Mouse (Mus musculus) olfactory bulb, adult 2 months (tissue): Measurements from ENCODE around the gene Rin1. TPM values are rescaled to one million over a fixed set of nuclear protein-coding genes. Genes with fewer than 3 reads are reported as not detected.

Experiments used
- H3K27ac ChIP-seq: fragments of 200-500 bp; 2 replicates; pipeline ENCODE4 v1.5.1; 2012; ENCODE audit warnings: low read depth, low read length; ENCODE audit not compliant: insufficient read depth
- H3K4me1 ChIP-seq: fragments of 200-500 bp; 2 replicates; pipeline ENCODE4 v1.6.1; 2012; ENCODE audit warnings: low read length; ENCODE audit not compliant: control insufficient read depth, insufficient read depth
- H3K4me3 ChIP-seq: fragments of 200-500 bp; 2 replicates; pipeline ENCODE4 v1.5.1; 2012; ENCODE audit warnings: mild to moderate bottlenecking, low read depth, low read length, moderate library complexity; ENCODE audit not compliant: insufficient read depth
- CTCF ChIP-seq: fragments of 200-500 bp; IDR thresholded peaks from 2 replicates; pipeline ENCODE4 v1.5.1; 2012; ENCODE audit warnings: low read depth, mild to moderate bottlenecking, low read length, moderate library complexity; ENCODE audit not compliant: insufficient read depth
- POLR2A ChIP-seq: fragments of 200-500 bp; IDR thresholded peaks from 2 replicates; pipeline ENCODE4 v1.6.1; 2012; ENCODE audit warnings: mild to moderate bottlenecking, low read depth, low read length, moderate library complexity; ENCODE audit not compliant: insufficient read depth
- WGBS: fragments of 180-500 bp; shearing (Covaris S2); methylation state at CpG from one replicate; pipeline ENCODE4 v1.1.7; 2018; 5-methylcytosine and 5-hydroxymethylcytosine counted together
- polyA plus RNA-seq: library from polyadenylated mRNA; stranded (reverse); fragments of >200 nt; gene quantifications from 2 replicates; pipeline ENCODE4 v1.2.4, GENCODE M21; 2012; ENCODE audit warnings: low replicate concordance; ENCODE audit not compliant: missing spikeins, insufficient read depth, insufficient read length

Rin1 gene
- polyA plus RNA-seq, 1 experiment: not detected

- 2% methylated on average over 40 of the region's 40 CpGs for WGBS
- peak overlapping the region; percentile 49 for H3K4me3 ChIP-seq
Measured at GRCm38 (mm10) chr19:5071545-5072369, 21.5 kb downstream of the Rin1 start.

GRCm38 (mm10) chr19:5072389-5073019, 22.2 kb downstream of the Rin1 start:
- Histone ChIP-seq H3K4me1 (peaks cover 32% of the 10 kb centered on the region), H3K27ac (no peak overlapping the region), H3K4me3 (peak overlapping the region; percentile 49)
- TF ChIP-seq CTCF (no peak), POLR2A (no peak)
- WGBS: 4% methylated on average over 20 of the region's 20 CpGs

More at GRCm38 (mm10) chr19:5071545-5072369, 21.5 kb downstream of the Rin1 start:
- H3K4me1 ChIP-seq: peaks cover 39% of the 10 kb centered on the region
- H3K27ac ChIP-seq: peak overlapping the region; percentile 16; the same call in 1 of the 2 replicates
- TF ChIP-seq CTCF (no peak), POLR2A (peak; percentile 38; the same call in 1 of the 2 replicates)

- Histone ChIP-seq H3K27ac (no peak overlapping the region), H3K4me3 (peak overlapping the region; percentile 28; the same call in 1 of the 2 replicates), H3K4me1 (peaks cover 28% of the 10 kb centered on the region)
- TF ChIP-seq POLR2A (no peak), CTCF (0 out of 2 replicates have a peak, but pooled peaks have one; percentile 19)
- under 1% methylated on average over 15 of the region's 15 CpGs for WGBS
Measured at GRCm38 (mm10) chr19:5073028-5073427, 22.7 kb downstream of the Rin1 start.

- whole genome bisulfite sequencing: 25% methylated on average over 5 of the region's 5 CpGs
- H3K27ac ChIP-seq: no peak overlapping the region
- no peak for TF ChIP-seq POLR2A
- TF ChIP-seq CTCF: no peak
- H3K4me3 ChIP-seq: no peak overlapping the region
- peaks cover 23% of the 10 kb centered on the region for H3K4me1 ChIP-seq
Measured at GRCm38 (mm10) chr19:5073518-5073917, 23.2 kb downstream of the Rin1 start.

- Histone ChIP-seq H3K4me1 (peaks cover 16% of the 10 kb centered on the region), H3K4me3 (no peak overlapping the region), H3K27ac (no peak overlapping the region)
- TF ChIP-seq CTCF (no peak), POLR2A (no peak)
- 88% methylated on average over 1 of the region's 1 CpGs for WGBS
Measured at GRCm38 (mm10) chr19:5079279-5079678, 29.0 kb downstream of the Rin1 start.

GRCm38 (mm10) chr19:5082005-5082404, 31.7 kb downstream of the Rin1 start:
- Histone ChIP-seq H3K4me3 (no peak overlapping the region), H3K27ac (no peak overlapping the region), H3K4me1 (peaks cover 16% of the 10 kb centered on the region)
- 66% methylated on average over 18 of the region's 18 CpGs for WGBS
- no peak for TF ChIP-seq CTCF
- no peak for TF ChIP-seq POLR2A

GRCm38 (mm10) chr19:5082596-5082995, 32.3 kb downstream of the Rin1 start:
- TF ChIP-seq POLR2A (no peak), CTCF (no peak)
- Histone ChIP-seq H3K27ac (no peak overlapping the region), H3K4me3 (no peak overlapping the region), H3K4me1 (peaks cover 21% of the 10 kb centered on the region)
- WGBS: 83% methylated on average over 24 of the region's 24 CpGs

- TF ChIP-seq CTCF: no peak
- no peak for TF ChIP-seq POLR2A
- peak overlapping the region; percentile 81 for H3K27ac ChIP-seq
- H3K4me1 ChIP-seq: peaks cover 26% of the 10 kb centered on the region
- 32% methylated on average over 3 of the region's 3 CpGs for WGBS
- peak overlapping the region; percentile 70 for H3K4me3 ChIP-seq
Measured at GRCm38 (mm10) chr19:5083961-5084833, 33.9 kb downstream of the Rin1 start.

GRCm38 (mm10) chr19:5084834-5085144, 34.5 kb downstream of the Rin1 start:
- TF ChIP-seq CTCF (no peak), POLR2A (no peak)
- peaks cover 29% of the 10 kb centered on the region for H3K4me1 ChIP-seq

More at GRCm38 (mm10) chr19:5084834-5085144, 34.5 kb downstream of the Rin1 start:
- Histone ChIP-seq H3K4me3 (peak overlapping the region; percentile 70), H3K27ac (peak overlapping the region; percentile 81)
- 1% methylated on average over 15 of the region's 15 CpGs for WGBS
